Mouse (Mus musculus) olfactory bulb, adult 2 months (tissue): Measurements from ENCODE around the gene Dpp6. TPM values are rescaled to one million over a fixed set of nuclear protein-coding genes. Genes with fewer than 3 reads are reported as not detected.

Source experiments
- H3K27ac ChIP-seq: fragments of 200-500 bp; 2 replicates; pipeline ENCODE4 v1.5.1; 2012; ENCODE audit warnings: low read depth, low read length; ENCODE audit not compliant: insufficient read depth
- H3K4me1 ChIP-seq: fragments of 200-500 bp; 2 replicates; pipeline ENCODE4 v1.6.1; 2012; ENCODE audit warnings: low read length; ENCODE audit not compliant: control insufficient read depth, insufficient read depth
- H3K4me3 ChIP-seq: fragments of 200-500 bp; 2 replicates; pipeline ENCODE4 v1.5.1; 2012; ENCODE audit warnings: mild to moderate bottlenecking, low read depth, low read length, moderate library complexity; ENCODE audit not compliant: insufficient read depth
- CTCF ChIP-seq: fragments of 200-500 bp; IDR thresholded peaks from 2 replicates; pipeline ENCODE4 v1.5.1; 2012; ENCODE audit warnings: low read depth, mild to moderate bottlenecking, low read length, moderate library complexity; ENCODE audit not compliant: insufficient read depth
- POLR2A ChIP-seq: fragments of 200-500 bp; IDR thresholded peaks from 2 replicates; pipeline ENCODE4 v1.6.1; 2012; ENCODE audit warnings: mild to moderate bottlenecking, low read depth, low read length, moderate library complexity; ENCODE audit not compliant: insufficient read depth
- WGBS: fragments of 180-500 bp; shearing (Covaris S2); methylation state at CpG from one replicate; pipeline ENCODE4 v1.1.7; 2018; 5-methylcytosine and 5-hydroxymethylcytosine counted together
- polyA plus RNA-seq: library from polyadenylated mRNA; stranded (reverse); fragments of >200 nt; gene quantifications from 2 replicates; pipeline ENCODE4 v1.2.4, GENCODE M21; 2012; ENCODE audit warnings: low replicate concordance; ENCODE audit not compliant: missing spikeins, insufficient read depth, insufficient read length

Gene Dpp6
- polyA plus RNA-seq, 1 experiment, result not detected

DNA sequence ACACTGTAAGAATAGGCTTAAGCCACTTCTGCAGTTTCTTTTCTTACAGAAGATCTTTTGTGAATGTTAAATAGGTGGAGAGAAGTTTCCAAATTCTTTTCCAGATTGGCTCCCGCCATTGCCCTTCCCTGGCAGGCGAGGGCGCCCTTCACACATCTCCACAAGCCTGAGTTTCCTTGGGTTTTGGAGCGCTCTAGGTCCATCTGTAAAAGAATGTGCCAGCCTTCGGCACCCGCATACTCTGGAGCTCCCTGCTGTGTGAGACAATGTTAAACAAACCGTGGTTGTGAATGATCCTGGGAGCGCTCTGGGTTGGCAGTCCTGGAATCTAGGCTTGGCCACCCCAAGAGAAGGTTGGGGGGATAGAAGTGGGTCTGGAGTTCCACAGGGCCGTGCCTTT lies 86.8 kb downstream of the Dpp6 start:
- peaks cover 20% of the 10 kb centered on the region for H3K4me1 ChIP-seq
- no peak overlapping the region for H3K27ac ChIP-seq
- WGBS, result 10% methylated on average over 9 of the region's 9 CpGs
- TF ChIP-seq CTCF (peak; percentile 55; the same call in 1 of the 2 replicates), POLR2A (no peak)
- H3K4me3 ChIP-seq, result peak overlapping the region; percentile 55

DNA sequence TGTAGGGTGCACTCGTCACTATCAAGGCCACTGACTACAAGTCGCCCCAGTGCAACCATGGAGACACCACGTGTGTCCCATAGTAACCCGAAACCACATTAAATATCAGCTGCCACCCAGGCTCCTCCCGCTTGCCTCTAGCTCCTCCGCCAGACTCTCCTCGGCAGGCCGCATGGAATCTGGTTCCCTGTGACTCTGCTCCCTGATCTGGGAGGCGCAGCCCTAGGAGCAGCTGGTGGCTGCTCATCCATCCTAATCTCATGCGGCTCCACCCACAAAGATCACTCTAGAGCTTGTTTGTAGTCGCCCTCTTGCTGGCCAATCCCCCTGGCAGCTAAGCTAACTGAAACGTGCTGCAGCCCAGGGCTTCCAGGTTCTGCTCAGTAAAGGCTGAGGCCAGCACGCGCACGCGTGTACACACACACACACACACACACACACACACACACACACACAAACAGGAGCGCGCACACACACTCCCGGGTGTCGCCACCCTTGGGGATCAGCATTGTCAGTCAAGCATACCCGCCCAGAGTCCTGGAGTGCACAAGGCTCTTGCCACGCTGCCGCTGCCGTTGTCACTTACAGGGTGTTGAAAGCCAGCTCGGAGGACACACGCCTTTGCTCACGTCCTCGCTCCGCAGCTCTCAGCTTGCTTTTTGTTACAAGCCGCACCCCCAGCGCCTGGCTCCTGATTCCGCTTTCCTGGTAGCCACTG lies 87.5 kb downstream of the Dpp6 start:
- no peak for TF ChIP-seq POLR2A
- TF ChIP-seq CTCF, result no peak
- peak overlapping the region; percentile 55 for H3K4me3 ChIP-seq
- WGBS, result under 1% methylated on average over 32 of the region's 32 CpGs
- H3K27ac ChIP-seq, result peak overlapping the region; percentile 64
- H3K4me1 ChIP-seq, result peaks cover 20% of the 10 kb centered on the region

DNA sequence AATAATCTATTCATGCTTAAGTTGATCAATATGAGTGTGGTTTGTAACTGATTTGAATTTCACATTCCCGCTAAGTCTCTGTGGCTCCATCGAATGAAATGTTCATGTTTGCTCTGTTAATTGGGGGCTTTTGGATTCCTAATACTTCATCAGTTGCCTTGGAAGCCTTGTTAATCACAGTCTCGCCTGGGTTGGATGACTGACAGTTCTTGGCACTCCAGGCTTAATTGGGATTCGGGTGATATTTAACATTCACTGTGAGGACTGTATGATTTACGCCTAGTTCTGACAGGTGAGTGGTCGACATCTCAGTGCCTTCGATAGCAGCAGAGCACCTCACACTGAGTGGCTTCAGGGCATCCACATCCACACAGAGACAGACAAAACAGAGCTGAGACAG lies 90.1 kb downstream of the Dpp6 start:
- WGBS, result 54% methylated on average over 7 of the region's 7 CpGs
- TF ChIP-seq POLR2A (no peak), CTCF (no peak)
- H3K4me1 ChIP-seq, result peaks cover 24% of the 10 kb centered on the region
- H3K27ac ChIP-seq, result no peak overlapping the region
- no peak overlapping the region for H3K4me3 ChIP-seq

DNA sequence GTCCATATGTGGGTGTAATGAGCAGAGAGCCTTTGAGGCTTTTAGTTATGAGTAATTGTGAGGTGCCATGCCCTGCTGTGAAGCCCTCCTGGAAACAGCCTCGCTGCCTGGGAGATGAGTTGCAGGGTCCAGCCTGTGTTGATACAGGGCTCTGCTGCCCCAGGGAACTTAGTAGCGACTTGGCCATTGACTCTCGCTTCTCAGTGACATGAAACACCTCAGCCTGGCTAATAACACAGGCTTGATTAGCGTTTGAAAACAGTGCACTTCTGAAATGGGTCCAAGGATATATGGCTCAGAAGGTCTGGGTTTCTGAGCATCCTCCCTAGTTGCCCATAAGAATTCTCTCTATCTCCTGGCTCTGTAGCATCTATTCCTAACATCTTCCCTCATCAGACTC lies 91.6 kb downstream of the Dpp6 start:
- Histone ChIP-seq H3K4me1 (peaks cover 24% of the 10 kb centered on the region), H3K27ac (no peak overlapping the region), H3K4me3 (no peak overlapping the region)
- no peak for TF ChIP-seq POLR2A
- no peak for TF ChIP-seq CTCF
- 71% methylated on average over 4 of the region's 4 CpGs for whole genome bisulfite sequencing

DNA sequence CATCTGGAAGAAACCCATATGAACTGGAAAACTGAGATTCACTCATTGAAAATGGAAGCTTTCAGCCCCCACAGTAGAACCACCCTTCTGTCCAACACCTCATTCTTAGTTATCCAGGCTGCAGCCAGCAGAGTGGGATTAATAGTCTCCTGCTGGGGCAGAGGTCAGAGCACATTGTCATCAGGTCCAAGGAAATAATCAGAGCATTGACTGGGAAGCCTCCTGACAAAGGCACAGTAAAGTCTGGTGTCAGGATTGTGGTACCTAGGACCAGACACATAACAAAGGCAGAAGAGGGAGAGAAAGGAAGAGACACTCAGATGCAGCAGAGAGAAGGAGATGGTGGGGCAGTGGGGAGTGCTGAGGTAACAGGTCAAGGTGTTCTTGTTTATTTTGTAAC lies 93.3 kb downstream of the Dpp6 start:
- H3K4me1 ChIP-seq, result peaks cover 11% of the 10 kb centered on the region
- TF ChIP-seq POLR2A, result no peak
- TF ChIP-seq CTCF, result no peak
- H3K27ac ChIP-seq, result no peak overlapping the region
- no peak overlapping the region for H3K4me3 ChIP-seq

DNA sequence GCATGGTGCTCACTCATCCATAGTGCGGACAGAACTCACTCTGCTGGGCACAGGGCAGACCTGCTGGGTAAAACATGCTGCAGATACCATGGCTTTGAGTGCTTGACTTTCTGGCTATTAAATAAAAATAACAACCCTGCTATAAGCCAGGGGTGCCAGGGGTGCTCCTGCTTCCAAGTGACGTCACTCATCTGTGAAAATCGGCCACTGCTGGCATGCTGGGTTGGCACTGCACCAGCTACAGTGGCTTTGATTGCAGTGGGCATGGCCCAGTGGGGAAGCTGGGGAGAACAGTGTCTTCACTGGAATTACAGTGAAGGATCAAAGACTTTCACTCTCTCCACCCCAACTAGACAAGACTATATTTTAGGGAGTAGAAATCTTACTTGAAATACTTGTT lies 95.0 kb downstream of the Dpp6 start:
- H3K27ac ChIP-seq, result no peak overlapping the region
- TF ChIP-seq CTCF (no peak), POLR2A (no peak)
- WGBS, result 45% methylated on average over 3 of the region's 3 CpGs
- H3K4me3 ChIP-seq, result no peak overlapping the region
- peaks cover 4% of the 10 kb centered on the region; the same call in 1 of the 2 replicates for H3K4me1 ChIP-seq

DNA sequence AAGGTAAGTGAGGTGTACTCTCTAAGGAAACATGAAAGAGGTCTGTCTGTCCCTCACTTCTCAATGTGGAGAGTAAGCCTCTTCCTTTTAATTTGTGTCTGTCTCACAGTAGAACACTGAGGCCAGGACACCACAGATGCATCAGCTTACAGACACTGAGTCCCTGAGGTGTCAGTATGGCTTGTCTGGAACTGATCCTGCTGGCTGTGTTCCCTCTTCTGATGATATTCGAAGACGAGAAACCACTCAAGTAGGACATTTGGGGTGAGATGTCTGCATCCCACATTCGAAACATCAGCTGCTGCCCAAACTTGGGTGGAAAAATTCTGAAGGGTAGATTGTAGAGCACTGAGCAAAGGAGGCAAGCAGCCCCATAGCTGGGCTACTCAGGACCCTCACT lies 101.8 kb downstream of the Dpp6 start:
- Histone ChIP-seq H3K4me1 (no peaks in the 10 kb centered on the region), H3K4me3 (no peak overlapping the region), H3K27ac (no peak overlapping the region)
- TF ChIP-seq CTCF, result no peak
- no peak for TF ChIP-seq POLR2A
- WGBS, result 88% methylated on average over 3 of the region's 3 CpGs

DNA sequence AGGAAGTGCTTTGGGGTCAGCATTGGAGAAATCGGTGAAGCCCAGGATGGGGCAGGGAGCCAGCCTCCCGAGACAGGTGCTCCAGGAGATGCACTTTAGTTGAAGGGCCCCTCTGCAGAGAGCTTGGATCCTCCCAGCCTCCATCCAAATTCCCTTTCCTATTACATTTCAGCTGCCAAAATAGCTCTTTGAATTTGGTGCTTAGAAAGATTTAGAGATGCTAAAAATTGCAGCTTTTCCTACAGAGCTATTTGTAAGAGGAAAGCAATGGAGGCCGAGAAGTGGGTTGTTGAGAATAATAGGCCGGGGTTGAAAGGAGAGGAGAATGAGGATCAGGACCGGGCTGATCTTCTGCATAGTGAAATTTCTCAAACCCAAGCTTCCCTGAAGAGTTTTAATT lies 107.5 kb downstream of the Dpp6 start:
- Histone ChIP-seq H3K27ac (no peak overlapping the region), H3K4me3 (no peak overlapping the region), H3K4me1 (peaks cover 5% of the 10 kb centered on the region)
- TF ChIP-seq POLR2A (no peak), CTCF (no peak)
- WGBS, result 59% methylated on average over 5 of the region's 5 CpGs

DNA sequence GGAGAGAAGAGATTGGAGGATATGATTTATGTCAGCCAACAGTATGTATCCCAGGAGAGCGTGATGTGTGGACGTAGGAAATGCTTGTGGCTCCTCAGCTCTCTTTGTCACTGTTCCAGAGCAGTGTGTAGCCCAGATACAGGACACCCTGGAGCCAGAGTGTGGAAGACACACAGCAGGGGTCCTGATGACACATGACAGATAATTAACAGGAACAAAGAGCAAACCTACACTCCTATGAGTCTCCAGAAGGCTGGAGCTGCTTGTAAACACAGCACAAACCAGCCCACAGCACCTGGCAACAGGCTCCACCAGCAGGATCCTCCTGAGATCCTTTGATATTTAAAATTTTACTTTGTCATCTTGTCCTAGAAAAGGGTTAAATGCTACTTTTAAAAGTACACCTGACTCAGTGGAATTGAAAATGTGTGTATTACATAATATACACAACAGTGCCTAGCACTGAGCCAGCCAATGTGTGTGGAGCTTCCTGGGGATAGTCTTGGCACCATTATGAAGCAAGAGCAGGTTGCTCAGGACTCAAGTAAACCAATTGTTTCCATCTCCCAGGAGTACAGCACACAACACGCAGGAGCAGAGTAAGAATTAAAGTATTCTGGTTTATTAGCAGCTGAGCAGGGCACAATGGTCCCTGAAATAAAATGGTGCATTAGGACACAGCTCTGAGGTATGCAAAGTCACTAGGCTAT lies 115.6 kb downstream of the Dpp6 start:
- Histone ChIP-seq H3K27ac (no peak overlapping the region), H3K4me3 (no peak overlapping the region), H3K4me1 (peaks cover 13% of the 10 kb centered on the region)
- no peak for TF ChIP-seq CTCF
- TF ChIP-seq POLR2A, result no peak
- WGBS, result 61% methylated on average over 3 of the region's 3 CpGs

DNA sequence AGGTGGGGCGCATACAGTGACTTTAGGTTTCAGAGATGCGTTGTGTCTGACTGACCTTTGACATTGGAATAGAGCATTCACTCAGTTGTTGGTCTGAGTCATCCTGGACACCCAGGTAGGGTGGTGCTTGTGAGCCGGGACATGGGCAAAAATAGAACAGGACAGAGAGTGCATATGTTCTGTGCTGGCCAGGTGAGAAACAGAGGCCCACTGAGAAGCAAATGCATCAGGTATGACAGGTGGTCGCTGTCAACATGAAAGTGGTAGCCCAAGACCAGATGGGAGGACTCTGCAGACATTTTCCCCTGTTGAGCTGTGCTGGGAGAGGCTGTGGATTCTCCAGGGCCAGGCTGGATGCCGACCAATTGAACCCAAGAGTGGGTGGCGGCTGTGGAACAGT lies 117.9 kb downstream of the Dpp6 start:
- peaks cover 9% of the 10 kb centered on the region for H3K4me1 ChIP-seq
- no peak overlapping the region for H3K4me3 ChIP-seq
- 92% methylated on average over 6 of the region's 6 CpGs for WGBS
- TF ChIP-seq POLR2A, result no peak
- TF ChIP-seq CTCF, result no peak
- H3K27ac ChIP-seq, result no peak overlapping the region
